Mouse (Mus musculus) E14TG2a.4 (cell line): ENCODE measurements at regions not wholly inside any gene's neighbourhood (a gene's known extent, or its start where the extent isn't known, plus 50 kb on each side); places are given as distances from the start of the nearest gene placed in this dataset.

Experiments
- CTCF ChIP-seq: conservative IDR thresholded peaks from 2 replicates; pipeline ENCODE4 v1.5.1; 2014; ENCODE audit warnings: low read length
- NANOG ChIP-seq: IDR thresholded peaks from 2 replicates; pipeline ENCODE4 v1.6.1; 2014; ENCODE audit warnings: borderline replicate concordance, low read length, mixed read lengths

DNA sequence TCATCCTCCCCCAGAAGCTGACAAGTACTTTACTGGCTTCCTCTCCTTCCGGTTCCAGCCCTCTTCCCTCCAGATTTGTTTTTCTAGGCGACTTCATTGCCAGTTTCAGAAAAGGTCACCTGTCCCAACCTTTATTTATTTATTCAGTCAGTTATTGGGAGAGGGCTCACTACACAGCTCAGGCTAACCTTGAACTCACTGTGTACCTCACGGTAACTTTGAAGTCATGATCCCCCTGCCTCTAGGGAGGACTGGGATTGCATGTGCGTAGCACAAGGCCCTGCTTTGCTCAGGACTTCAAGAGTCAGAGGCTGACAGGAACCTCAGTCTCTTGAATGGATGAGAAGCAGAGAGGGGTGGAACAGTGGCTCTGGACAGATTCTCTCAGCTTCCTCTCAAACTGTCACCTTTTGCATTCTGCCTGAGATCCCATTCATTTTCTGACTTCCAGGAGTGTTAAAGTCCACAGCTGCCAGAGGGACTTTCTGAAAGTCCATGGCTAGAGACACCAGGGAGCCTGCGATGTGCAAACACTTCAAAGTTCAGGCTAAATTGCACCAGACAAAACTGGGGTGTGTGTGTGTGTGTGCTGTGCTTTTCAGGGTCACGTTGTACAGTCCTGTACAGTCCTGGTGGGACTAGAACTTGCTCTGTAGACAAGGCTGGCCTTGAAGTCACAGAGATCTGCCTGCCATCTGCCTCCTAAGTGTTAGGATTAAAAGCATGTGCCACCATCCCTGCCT is 211.2 kb upstream of the Atp6ap2 start:
- TF ChIP-seq CTCF (no peak), NANOG (no peak)
